Mouse (Mus musculus) embryo, embryonic 11 days (tissue): ENCODE data around the gene Tmem102.

Source experiments
- DNase-seq: peaks from one replicate; pipeline ENCODE4 v3.0.0-alpha.2; 2015

The Tmem102 gene

GRCm38 (mm10) chr11:69818871-69819270, 13.4 kb upstream of the Tmem102 start:
- DNase-seq, result no peak

DNA sequence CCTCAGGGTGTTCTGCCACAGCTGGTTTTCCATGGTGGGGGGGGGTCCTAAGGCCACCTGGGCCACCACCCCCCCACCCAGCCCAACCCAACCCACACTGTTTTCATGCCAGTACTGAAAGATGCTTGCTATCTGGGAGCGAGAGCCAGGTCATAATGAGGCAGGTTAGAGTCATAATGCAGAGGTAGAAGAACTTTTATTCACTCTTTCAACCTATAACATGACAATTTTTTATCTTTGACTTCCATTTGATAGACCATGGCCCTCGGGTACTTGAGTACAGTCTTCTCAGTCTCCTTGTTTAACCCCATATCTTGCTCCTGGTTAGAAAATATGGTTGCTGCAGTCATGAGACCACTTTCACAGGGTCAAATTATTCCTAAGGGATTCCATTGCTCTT, 12.9 kb upstream of the Tmem102 start, which contains the start of gene Spem2:
Spem2 (minus strand) TSS at position 101 of the 400 bp plus-strand sequence.
- DNase-seq, result no peak

DNA sequence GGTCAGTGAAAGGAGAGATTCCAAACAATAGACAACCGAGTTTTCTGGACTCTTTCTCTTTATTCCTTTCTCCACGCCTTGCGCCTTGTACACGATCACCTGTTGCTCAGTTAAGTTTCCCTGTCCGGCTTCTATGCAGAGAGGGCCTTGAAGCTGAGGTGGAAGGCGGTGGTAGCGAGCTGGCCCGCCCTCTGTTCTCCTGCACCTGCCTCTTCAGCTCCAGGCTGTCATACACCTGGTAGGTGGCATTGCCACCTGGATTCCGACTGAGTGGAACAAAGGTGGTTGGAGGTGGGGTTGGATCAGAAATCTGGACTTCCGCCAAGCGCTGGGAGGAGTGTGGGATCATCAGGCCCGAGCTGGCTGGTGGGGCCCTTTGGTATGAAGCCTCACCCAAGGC, 11.1 kb upstream of the Tmem102 start:
- no peak for DNase-seq

- DNase-seq, result no peak
Observed at GRCm38 (mm10) chr11:69815155-69815554, 9.7 kb upstream of the Tmem102 start, which contains the start of gene Gm39566. Gm39566 (minus strand) TSS chr11:69815298.

DNA sequence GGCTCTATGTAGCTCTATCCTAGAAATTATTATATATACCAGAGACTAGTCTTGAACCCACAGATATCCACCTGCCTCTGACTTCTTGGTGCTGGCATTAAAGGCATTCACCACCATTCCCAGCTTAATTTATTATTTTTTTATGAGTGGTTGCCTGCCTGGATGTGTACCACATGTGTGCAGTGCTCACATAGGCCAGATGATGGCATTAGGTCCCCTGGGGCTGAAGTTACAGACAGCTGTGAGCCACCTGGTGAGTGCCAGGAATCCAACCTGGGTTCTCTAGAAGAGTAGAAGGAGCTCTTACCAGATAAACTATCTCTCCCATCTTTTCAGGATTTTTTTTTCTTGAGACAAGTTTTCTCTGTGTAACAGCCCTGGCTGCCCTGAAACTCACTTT, 4.9 kb upstream of the Tmem102 start:
- no peak for DNase-seq

GRCm38 (mm10) chr11:69807641-69808040, 2.2 kb upstream of the Tmem102 start:
- no peak for DNase-seq

GRCm38 (mm10) chr11:69806378-69806777, 954 bp upstream of the Tmem102 start:
- DNase-seq, result no peak

DNA sequence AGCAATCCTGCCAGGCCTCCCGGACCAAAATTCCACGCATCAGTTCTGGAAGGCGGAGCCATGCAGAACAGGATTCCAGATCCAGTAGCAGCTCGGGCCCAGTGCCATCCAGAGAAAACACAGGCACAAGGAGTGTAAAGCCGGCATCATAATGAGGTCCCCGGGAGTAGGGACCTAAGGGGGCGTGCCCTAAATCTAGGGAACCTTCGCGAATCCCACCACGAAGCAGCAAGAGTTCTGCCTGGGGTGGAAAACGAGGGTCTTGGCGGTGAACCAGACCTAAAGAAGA, 828 bp downstream of the Tmem102 start:
- no peak for DNase-seq

DNA sequence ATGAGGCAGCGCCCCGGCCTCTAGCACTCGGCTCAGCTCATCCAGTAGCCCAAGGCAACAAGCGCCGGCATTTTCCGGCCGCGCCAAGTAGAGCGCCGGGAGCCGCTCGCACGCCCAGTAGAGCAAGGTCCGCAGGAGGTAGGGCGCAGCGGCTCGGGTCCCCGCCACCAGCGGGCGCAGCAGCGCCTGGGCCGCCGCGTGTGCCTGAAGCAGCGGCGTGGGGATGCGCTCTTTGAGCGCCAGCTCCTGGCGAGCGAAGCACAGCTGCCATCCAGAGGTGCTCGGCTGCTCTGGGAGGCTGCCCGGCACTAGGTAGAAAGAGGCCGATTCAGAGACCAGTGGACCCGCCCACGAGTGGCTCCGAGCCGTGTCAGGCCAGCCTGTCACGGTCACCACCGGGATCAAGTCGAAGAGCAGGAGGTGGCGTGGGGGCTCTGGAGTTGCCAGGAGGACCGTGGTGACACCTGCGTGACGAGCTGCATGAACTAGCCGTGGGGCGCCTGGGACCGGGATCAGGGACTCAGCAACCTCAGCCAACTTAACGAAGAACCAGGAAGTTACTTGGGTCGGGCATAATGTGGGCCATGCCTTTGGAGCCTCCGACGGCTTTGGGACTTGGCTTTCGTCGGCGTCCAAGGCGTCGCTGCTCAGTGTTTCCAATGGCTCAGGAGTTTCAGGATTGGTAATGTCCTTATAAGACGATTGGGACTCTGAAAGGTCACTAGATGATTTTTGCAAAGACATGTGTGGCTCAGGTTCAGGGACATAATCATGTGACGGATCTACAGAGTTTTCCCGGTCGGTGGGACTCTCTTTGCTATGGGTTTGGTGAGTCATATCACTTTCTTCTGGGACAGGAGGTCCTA, 1.4 kb downstream of the Tmem102 start:
- peak; percentile 89 for DNase-seq

- no peak for DNase-seq
Observed at GRCm38 (mm10) chr11:69803328-69803727, 2.1 kb downstream of the Tmem102 start.

- peak; percentile 87 for DNase-seq
Observed at GRCm38 (mm10) chr11:69802648-69803105, 2.7 kb downstream of the Tmem102 start.

DNA sequence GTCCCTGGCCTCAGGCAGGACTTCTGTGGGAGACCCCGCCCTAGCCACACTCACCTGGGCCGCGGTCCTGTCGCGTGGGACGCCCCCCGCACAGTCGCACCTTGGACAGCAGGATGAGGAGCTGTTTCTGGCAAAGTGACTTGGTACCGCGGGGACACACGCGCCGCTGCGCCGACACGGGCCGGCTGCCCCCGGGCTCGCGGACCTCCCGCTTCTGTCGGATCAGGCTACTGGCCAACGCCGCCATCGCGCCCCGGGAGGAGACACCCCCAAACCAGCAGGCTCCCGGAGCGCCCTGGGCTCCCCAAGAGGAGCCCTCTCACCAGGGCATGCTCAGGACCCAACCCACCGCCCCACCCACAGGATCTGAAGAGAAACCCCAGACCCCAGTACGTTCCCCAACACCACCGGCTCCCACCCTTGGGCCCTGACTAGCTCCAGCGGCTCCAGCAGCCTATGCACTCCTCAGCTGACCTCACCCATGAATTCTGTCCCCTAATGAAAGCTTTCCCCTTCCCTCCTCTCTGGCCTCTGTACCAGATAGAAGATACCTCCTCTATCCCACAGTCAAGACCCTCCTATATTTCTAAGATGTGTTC, 3.9 kb downstream of the Tmem102 start, which contains the start of gene Fgf11:
Fgf11 (minus strand) TSS at position 479 of the 599 bp plus-strand sequence.
- peak; percentile 12 for DNase-seq

- peak; percentile 88 for DNase-seq
Observed at GRCm38 (mm10) chr11:69800392-69801197, 4.8 kb downstream of the Tmem102 start.

DNA sequence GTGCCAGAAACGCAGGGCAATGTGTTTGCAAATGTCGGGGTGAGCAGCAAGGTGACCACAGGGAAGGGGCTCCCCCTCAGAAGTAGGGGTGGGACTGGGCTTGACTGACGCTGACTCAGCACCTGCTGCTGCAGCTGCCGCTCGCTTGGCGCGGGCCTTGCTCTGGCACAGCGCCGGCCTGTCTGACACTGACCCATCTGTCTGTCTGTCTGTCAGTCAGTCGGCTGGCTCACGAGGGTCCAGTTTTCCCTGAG, 5.4 kb downstream of the Tmem102 start:
- DNase-seq, result no peak

DNA sequence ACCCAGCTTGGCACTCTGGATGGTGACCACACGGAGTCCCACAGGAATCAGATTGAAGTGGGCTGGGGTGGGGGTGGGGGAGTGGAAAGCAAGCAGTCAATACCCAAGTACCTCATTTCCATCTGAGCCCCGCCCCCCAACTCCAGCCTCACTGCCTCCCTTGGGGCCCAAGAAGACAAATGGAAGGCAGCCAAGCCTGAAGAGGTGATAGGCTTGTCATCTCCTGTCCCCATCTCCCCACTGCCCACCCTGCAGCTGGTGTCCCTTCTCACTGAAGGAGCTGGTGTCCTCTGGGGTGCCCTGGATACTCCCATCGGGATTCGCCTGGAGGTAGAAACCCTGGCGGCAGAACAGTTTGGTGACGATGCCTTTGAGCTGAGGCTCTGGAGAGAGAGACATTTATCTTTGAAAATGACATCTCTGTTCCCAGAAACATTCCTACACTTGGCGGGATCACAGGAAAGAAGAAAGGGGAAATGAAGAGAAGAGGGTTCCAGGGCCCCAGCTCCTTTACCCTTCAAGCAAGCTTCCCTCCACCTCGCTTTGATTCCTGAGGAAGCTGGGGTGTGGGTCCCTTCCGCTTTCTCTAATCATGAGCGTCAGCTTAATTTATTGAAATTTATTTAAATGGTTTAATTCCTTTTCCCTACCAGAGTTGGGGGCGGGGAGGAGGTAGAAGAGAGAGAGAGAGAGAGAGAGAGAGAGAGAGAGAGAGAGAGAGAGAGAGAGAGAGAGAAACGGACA, 5.9 kb downstream of the Tmem102 start:
- peak; percentile 61 for DNase-seq

DNA sequence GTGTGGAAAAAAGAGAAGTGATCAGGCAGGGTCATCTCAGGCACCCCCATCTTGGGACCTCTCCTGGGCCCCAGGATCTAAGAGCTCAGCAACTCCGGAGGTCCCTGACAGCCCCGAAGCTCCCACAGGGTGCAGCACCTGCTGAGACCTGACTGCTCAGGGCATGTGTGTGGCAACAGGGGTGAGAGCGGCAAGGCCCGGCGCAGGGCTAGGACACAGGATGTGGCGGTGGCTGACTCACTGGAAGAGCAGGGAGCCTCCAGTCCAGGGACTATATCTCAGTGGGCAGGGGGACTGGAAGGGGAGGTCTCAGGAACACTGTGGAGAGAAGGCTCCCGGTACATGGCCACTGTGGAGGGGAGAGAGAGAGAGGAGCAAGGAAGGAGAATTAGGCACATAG, 7.5 kb downstream of the Tmem102 start:
- DNase-seq, result no peak

GRCm38 (mm10) chr11:69795983-69796435, 9.4 kb downstream of the Tmem102 start:
- peak; percentile 18 for DNase-seq

- DNase-seq, result peak; percentile 96
Observed at GRCm38 (mm10) chr11:69795168-69795982, 10.0 kb downstream of the Tmem102 start, which contains the start of gene Chrnb1. Chrnb1 (minus strand) TSS chr11:69795943.

GRCm38 (mm10) chr11:69793429-69793828, 12.0 kb downstream of the Tmem102 start:
- no peak for DNase-seq

DNA sequence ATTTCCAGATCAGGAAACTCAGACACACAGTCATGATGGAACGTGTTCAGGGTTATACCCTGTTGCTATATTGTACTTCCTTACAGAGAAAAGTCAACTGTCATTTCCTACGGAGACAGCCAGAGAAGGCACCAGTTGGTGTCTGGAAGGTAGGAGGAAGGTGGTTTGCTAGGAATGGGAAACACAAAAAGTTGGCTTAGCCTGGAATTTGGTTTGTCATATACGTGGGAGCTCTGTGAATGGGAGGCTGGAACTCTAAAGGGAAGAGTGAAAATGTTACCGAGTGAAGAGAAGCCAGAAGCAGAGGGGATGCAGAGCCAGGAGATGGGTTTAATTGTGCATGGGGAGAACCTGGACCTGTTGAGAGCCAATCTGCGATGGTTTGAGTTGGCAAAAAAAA, 14.0 kb downstream of the Tmem102 start:
- DNase-seq, result no peak

DNA sequence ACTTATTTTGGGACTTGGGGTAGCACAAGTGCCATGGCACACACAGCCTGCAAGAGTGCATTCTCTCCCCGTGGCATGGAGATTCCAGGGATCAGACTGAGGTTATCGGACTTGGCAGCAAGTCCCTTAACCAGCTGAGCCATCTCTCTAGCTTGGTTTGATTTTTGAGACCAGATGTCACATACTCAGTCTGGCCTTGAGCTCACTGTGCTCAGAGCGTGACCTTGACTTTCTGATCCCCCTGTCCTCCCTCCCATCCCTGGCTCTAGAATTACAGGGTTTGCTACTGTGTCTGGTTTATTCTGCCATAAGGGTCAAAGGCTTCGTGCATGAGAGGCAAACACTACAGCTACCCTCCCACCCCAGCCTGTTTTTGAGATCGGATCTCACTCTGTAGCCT, 16.0 kb downstream of the Tmem102 start:
- no peak for DNase-seq

DNA sequence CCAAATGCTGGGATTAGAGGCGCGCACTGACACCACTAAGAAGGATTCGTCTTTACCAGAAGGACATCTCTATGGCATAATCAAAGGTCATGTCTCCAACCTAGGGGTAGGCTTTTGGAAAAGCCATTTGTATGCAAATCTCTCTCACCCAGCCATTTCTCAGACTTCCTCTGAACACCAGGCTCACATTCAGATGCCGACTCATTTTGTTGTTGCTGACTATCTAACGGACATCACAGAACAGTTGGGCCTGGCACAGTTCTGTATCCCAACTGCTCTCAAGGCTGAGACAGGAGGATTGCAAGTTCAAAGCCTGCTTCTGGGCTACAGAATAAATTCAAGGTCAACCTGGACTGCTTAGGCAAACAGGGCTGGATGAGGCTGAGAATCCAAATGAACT, 18.1 kb downstream of the Tmem102 start:
- no peak for DNase-seq
